Mouse (Mus musculus) stomach, embryonic 15.5 days (tissue): ENCODE data around the gene Prkaca. TPM values are rescaled to one million over a fixed set of nuclear protein-coding genes. Genes with fewer than 3 reads are reported as not detected.
"Not testable (repeated sequence)": the region's sequence is repeated elsewhere in the genome, so short reads cannot be mapped to it uniquely, and the experiment has no call there.

ENCODE experiments used
- ATAC-seq: fragments of 200-750 bp; cut with Nextera tagmentation; 2 replicates; pipeline ENCODE4 v1.8.0; 2017; ENCODE audit warnings: low read depth, moderate number of reproducible peaks, moderate TSS enrichment; ENCODE audit not compliant: insufficient read depth, low FRiP score
- H3K27ac ChIP-seq: fragments of 300-500 bp; sonication (generic); 2 replicates; pipeline ENCODE4 v1.5.1; 2015; ENCODE audit warnings: mild to moderate bottlenecking, inconsistent platforms
- H3K27me3 ChIP-seq: fragments of 300-500 bp; sonication (generic); replicated peaks from 2 replicates; pipeline ENCODE4 v1.6.1; 2015; ENCODE audit warnings: inconsistent platforms
- H3K36me3 ChIP-seq: fragments of 300-500 bp; sonication (generic); 2 replicates; pipeline ENCODE4 v1.6.1; 2015; ENCODE audit warnings: inconsistent platforms
- H3K4me1 ChIP-seq: fragments of 300-500 bp; sonication (generic); 2 replicates; pipeline ENCODE4 v1.6.1; 2015; ENCODE audit warnings: inconsistent platforms
- H3K4me2 ChIP-seq: fragments of 300-500 bp; sonication (generic); 2 replicates; pipeline ENCODE4 v1.6.1; 2015; ENCODE audit warnings: mild to moderate bottlenecking, inconsistent platforms
- H3K4me3 ChIP-seq: fragments of 300-500 bp; sonication (generic); replicated peaks from 2 replicates; pipeline ENCODE4 v1.5.1; 2015; ENCODE audit warnings: inconsistent platforms
- H3K9ac ChIP-seq: fragments of 300-500 bp; sonication (generic); 2 replicates; pipeline ENCODE4 v1.6.1; 2015; ENCODE audit warnings: inconsistent platforms
- H3K9me3 ChIP-seq: fragments of 300-500 bp; sonication (generic); 2 replicates; pipeline ENCODE4 v1.6.1; 2016; ENCODE audit warnings: inconsistent platforms
- WGBS: fragments of 180-500 bp; shearing (Covaris S2); methylation state at CpG from one replicate; pipeline ENCODE4 v1.1.7; 2015; 5-methylcytosine and 5-hydroxymethylcytosine counted together
- polyA plus RNA-seq: library from polyadenylated mRNA; unstranded; fragments of >200 nt; fragmentation: Nextera tagmentation; extraction: Ambion mirVana; gene quantifications from 2 replicates; pipeline ENCODE4 v1.2.1, GENCODE M21; 2015

Gene Prkaca
- polyA plus RNA-seq, 1 experiment from 2014 or later: 113 TPM

DNA sequence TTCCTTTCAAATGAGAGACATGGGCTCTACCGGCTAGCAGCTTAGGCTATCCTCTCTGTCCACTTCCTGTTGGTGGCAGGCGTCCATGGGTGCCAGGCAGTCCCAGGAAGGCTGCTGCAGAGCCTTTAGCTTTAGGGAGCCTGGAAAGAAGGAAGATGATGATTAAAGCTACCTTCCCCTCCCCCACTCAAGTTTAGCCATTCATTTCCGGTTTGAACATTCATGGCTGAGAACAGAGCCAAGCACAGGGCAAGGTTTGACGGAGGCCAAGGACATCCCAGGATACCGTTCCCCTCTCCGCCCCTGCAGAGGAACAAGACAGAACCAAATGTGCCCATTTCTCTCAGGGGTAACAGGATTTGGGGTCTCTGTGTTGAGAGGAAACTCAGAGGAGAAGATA, 4.9 kb downstream of the Prkaca start:
- no peak for ATAC-seq
- 46% methylated on average over 6 of the region's 6 CpGs for WGBS
- Histone ChIP-seq H3K27ac (0 out of 2 replicates have a peak overlapping the region, but pooled peaks have one; percentile 31), H3K9ac (no peak overlapping the region), H3K9me3 (no peaks in the 10 kb centered on the region), H3K4me2 (peak overlapping the region; percentile 16; the same call in 1 of the 2 replicates), H3K27me3 (no peaks in the 10 kb centered on the region), H3K4me1 (peaks cover 35% of the 10 kb centered on the region), H3K36me3 (peaks cover 19% of the 10 kb centered on the region), H3K4me3 (no peak overlapping the region)

DNA sequence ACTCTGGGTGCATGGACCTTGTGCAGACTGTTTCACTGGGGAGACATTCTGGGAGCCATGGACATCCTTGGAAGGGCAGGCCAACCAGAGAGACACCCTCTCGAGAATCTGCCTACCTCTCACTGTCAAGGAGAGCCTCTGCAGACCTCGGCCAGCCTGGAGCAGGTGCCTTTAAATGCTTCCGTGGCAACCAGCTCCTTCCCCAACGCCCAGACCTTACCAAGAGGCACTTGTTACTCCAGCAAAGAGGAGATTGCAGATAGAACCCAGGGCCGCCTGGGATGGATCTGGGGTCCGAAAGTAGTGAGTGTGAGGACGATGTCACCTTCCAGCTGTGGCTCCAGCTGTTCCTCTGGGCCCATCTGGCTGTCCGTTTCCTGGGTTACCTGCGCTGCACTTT, 5.4 kb downstream of the Prkaca start:
- Histone ChIP-seq H3K36me3 (peaks cover 25% of the 10 kb centered on the region), H3K4me1 (peaks cover 35% of the 10 kb centered on the region), H3K4me3 (no peak overlapping the region), H3K9ac (no peak overlapping the region), H3K27me3 (no peaks in the 10 kb centered on the region), H3K9me3 (no peaks in the 10 kb centered on the region), H3K27ac (no peak overlapping the region), H3K4me2 (no peak overlapping the region)
- ATAC-seq: no peak
- WGBS: 67% methylated on average over 9 of the region's 9 CpGs

DNA sequence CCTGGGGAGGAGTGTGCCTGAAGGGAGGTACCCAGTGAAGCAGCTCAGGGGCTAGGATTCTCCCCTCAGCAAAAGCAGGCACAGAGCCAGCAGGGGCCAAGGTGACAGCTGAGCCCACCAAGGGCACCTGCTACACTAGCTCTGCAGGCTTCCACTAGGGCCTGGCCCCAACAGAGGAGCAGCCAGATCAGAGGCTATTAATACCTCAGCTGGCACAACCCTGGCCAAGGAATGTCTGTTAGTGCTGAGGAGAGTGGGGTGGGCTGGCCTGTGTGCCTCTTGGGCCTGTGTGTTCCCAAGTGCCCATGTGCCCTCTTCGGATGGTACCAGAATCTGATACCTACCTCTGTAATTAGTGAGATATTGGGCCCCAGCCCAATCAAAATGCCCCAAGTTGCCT, 7.5 kb downstream of the Prkaca start:
- H3K4me2 ChIP-seq: no peak overlapping the region
- no peak overlapping the region for H3K4me3 ChIP-seq
- H3K27me3 ChIP-seq: no peaks in the 10 kb centered on the region
- no peak for ATAC-seq
- 80% methylated on average over 1 of the region's 1 CpGs for WGBS
- no peak overlapping the region for H3K9ac ChIP-seq
- H3K4me1 ChIP-seq: peaks cover 23% of the 10 kb centered on the region
- peaks cover 36% of the 10 kb centered on the region for H3K36me3 ChIP-seq
- no peak overlapping the region for H3K27ac ChIP-seq
- H3K9me3 ChIP-seq: no peaks in the 10 kb centered on the region

DNA sequence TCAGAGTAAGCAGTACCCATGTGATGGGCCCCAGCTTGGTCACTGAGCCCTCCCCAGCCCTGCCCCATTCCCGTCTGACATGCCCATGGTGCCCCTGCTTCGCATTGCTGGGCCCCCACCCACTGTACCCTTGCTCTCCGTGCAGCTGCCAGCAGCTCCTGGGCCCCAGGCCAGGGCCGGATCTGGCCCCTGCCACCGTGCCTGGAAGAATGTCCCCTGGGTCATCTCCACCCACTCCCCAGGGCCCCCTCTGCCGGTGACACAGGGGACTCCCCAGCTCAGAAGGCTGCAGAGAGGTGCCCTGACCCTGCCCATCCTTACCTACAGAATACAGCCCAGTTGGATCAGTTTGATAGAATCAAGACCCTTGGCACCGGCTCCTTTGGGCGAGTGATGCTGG, 8.1 kb downstream of the Prkaca start:
- WGBS: 87% methylated on average over 8 of the region's 8 CpGs
- H3K4me2 ChIP-seq: no peak overlapping the region
- peaks cover 36% of the 10 kb centered on the region for H3K36me3 ChIP-seq
- H3K9ac ChIP-seq: no peak overlapping the region
- ATAC-seq: no peak
- peaks cover 23% of the 10 kb centered on the region for H3K4me1 ChIP-seq
- no peaks in the 10 kb centered on the region for H3K9me3 ChIP-seq
- no peak overlapping the region for H3K27ac ChIP-seq
- no peak overlapping the region for H3K4me3 ChIP-seq
- H3K27me3 ChIP-seq: no peaks in the 10 kb centered on the region

DNA sequence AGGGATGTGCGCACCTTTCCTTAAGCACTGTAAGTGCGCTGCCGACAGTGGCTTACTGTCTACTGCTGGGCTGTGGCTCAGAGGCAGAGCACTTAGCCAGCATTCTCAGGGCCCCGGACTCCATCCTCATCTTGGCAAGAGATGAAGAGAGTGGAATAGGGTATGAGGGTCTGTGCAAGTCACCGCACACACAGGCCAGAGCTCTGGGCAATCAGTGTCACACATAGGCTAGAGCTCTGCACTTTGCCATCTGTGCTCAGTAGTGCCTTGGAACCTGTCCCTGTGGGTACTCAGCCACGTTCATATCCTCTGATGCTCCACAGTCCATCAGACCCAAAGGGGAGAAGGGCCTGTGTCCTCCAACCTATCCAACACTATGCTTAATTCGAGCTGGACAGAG, 8.7 kb downstream of the Prkaca start:
- Histone ChIP-seq H3K27ac (no peak overlapping the region), H3K9ac (no peak overlapping the region), H3K36me3 (peaks cover 39% of the 10 kb centered on the region), H3K4me1 (peaks cover 19% of the 10 kb centered on the region), H3K4me2 (no peak overlapping the region), H3K27me3 (no peaks in the 10 kb centered on the region), H3K9me3 (no peaks in the 10 kb centered on the region), H3K4me3 (no peak overlapping the region)
- 96% methylated on average over 7 of the region's 7 CpGs for WGBS
- ATAC-seq: no peak

DNA sequence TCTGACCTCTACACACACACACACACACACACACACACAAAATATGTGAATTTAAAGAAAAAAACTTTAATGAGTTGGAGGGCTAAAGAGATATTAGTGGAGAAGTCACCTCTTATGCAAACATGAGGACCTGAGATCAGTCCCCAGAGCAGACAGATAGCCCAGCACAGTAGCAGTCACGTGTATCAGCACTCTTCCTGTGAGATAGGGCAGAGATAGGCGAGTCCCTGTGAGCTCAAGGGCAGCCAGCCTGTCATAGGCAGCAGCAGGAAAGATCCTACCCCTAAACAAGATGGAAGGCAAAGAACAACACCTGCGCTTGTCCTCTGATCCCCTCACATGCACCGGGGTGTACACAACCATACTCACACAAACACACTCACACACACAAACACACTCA, 9.7 kb downstream of the Prkaca start:
- Histone ChIP-seq H3K4me1 (peaks cover 10% of the 10 kb centered on the region; the same call in 1 of the 2 replicates), H3K27me3 (no peaks in the 10 kb centered on the region), H3K27ac (no peak overlapping the region), H3K36me3 (peaks cover 46% of the 10 kb centered on the region), H3K4me3 (no peak overlapping the region), H3K9me3 (no peaks in the 10 kb centered on the region), H3K4me2 (no peak overlapping the region), H3K9ac (no peak overlapping the region)
- WGBS: 71% methylated on average over 4 of the region's 4 CpGs
- no peak; the same call in 1 of the 2 replicates for ATAC-seq

DNA sequence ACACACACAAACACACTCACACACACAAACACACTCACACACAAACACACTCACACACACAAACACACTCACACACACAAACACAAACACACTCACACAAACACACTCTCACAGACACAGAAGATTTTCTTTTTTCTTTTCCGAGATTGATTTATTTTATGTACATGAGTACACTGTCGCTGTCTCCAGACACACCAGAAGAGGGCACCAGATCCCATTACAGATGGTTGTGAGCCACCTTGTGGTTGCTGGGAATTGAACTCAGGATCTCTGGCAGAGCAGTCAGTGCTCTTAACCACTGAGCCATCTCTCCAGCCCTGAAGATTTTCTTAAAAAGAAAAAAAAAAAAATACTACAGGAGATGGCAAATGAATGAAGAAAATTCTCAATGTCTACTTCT, 10.4 kb downstream of the Prkaca start:
- H3K36me3 ChIP-seq: peaks cover 51% of the 10 kb centered on the region
- H3K9me3 ChIP-seq, ATAC-seq, H3K9ac ChIP-seq, H3K27me3 ChIP-seq, H3K4me2 ChIP-seq, H3K27ac ChIP-seq, H3K4me1 ChIP-seq, H3K4me3 ChIP-seq: not testable (repeated sequence)
- WGBS: 98% methylated on average over 2 of the region's 2 CpGs

DNA sequence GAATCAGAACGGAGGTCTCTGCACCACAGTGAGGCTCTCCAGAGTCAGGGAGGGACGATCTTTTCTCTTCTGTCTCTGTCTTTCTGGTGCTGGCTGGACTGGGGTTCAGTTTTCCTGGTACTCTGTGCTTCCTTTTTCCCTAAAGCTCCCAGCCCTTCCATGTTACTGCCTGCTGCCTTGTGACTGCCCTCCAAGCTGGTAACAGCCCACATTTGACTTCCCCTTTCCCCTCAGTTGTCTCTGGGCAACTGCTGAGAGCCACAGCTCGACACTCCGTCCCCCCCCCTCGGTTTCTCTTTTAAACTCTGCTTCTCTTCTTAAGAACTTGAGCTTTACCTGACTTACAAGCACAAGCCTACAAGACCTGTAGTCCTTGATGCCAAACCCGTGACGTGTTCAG, 16.4 kb downstream of the Prkaca start:
- WGBS: 86% methylated on average over 7 of the region's 7 CpGs
- Histone ChIP-seq H3K4me1 (no peaks in the 10 kb centered on the region), H3K27me3 (no peaks in the 10 kb centered on the region), H3K4me3 (no peak overlapping the region), H3K9me3 (no peaks in the 10 kb centered on the region), H3K27ac (no peak overlapping the region), H3K4me2 (no peak overlapping the region), H3K9ac (no peak overlapping the region), H3K36me3 (peaks cover 54% of the 10 kb centered on the region)
- ATAC-seq: no peak

DNA sequence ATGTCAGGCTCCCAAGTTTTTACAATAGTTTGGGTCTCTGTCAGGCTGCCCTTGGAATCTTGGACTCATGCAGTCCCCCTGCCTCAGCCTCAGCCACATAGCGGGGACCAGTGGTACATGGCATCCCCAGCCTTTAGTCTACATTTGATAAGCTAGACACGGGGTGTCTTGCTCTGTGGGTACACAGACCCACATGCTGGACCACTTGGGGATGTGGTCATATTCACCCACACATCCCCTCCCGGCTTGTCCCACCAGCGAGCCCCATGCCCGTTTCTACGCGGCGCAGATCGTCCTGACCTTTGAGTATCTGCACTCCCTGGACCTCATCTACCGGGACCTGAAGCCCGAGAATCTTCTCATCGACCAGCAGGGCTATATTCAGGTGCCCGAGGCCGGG, 17.4 kb downstream of the Prkaca start:
- Histone ChIP-seq H3K27me3 (no peaks in the 10 kb centered on the region), H3K9me3 (no peaks in the 10 kb centered on the region), H3K4me3 (no peak overlapping the region), H3K27ac (no peak overlapping the region), H3K4me1 (no peaks in the 10 kb centered on the region), H3K9ac (no peak overlapping the region), H3K4me2 (no peak overlapping the region), H3K36me3 (peaks cover 47% of the 10 kb centered on the region)
- ATAC-seq: no peak
- WGBS: 95% methylated on average over 14 of the region's 14 CpGs

DNA sequence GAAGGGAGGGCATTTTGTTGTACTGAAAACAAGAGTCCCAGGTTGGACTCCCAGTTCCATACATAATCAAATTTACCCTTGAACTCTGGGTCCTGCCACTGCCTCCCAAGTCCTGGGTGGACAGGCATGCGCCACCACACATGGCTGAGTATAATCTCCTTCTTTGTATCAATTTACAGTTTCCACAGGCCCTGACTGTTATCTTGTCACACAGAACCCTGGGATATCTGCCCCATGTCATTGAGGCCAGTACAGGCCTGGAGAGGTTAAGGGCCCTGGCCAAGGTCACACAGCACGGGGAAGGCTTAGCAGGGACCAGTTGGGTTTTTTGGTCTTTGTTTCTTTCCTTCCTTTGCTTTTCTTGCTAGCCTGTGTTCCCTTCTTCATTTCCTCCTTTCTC, 19.7 kb downstream of the Prkaca start:
- no peak for ATAC-seq
- Histone ChIP-seq H3K36me3 (peaks cover 37% of the 10 kb centered on the region), H3K4me1 (no peaks in the 10 kb centered on the region; the same call in 1 of the 2 replicates), H3K27ac (no peak overlapping the region), H3K9ac (no peak overlapping the region), H3K4me2 (no peak overlapping the region), H3K4me3 (no peak overlapping the region), H3K9me3 (no peaks in the 10 kb centered on the region), H3K27me3 (no peaks in the 10 kb centered on the region)
- 78% methylated on average over 2 of the region's 2 CpGs for WGBS

DNA sequence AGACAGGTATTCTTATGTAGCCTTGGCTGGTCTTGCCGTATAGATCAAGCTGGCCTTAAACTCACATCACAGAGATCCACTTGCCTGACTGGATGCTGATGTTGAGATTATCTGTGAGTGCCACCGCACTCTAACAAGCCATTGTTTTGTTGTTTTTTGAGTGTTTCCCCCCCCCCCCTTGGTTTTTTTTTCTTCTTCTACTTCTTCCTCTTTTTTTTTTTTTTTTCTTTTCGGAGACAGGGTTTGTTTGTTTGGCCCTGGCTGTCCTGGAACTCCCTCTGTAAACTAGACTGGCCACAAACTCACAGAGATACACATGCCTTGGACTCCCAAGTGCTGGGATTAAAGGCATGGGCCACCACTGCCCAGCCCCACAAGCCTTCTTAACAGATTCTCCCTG, 21.2 kb downstream of the Prkaca start:
- Histone ChIP-seq H3K4me2 (no peak overlapping the region), H3K27me3 (no peaks in the 10 kb centered on the region), H3K4me1 (peaks cover 4% of the 10 kb centered on the region), H3K27ac (no peak overlapping the region), H3K9me3 (no peaks in the 10 kb centered on the region), H3K4me3 (no peak overlapping the region), H3K9ac (no peak overlapping the region), H3K36me3 (peaks cover 25% of the 10 kb centered on the region)
- ATAC-seq: no peak
- 74% methylated on average over 3 of the region's 3 CpGs for WGBS

DNA sequence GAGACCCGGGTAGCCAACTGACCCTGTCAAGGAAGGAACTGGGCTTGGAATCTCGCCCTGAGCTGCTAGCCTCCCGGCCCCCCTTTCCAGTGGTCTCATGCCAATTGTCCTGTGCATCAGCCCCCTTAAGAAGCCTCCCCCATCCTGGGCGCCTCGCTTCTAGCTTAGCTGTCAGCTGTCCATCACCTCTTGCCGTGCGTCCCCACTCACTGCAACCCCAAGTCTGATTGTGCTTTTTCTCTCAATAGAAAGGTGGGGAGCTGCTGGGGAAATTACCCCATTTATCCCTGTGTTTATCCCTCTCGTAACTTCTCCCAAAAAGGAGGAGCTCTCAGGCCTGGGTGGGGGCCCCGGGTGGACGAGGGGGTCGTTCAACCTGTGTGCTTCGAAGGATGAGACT, 23.2 kb downstream of the Prkaca start:
- Histone ChIP-seq H3K27ac (peak overlapping the region; percentile 98; the same call in 1 of the 2 replicates), H3K4me1 (peaks cover 15% of the 10 kb centered on the region), H3K27me3 (no peaks in the 10 kb centered on the region), H3K4me3 (peak overlapping the region; percentile 84), H3K9me3 (no peaks in the 10 kb centered on the region), H3K36me3 (peaks cover 16% of the 10 kb centered on the region), H3K4me2 (peak overlapping the region; percentile 91), H3K9ac (no peak overlapping the region; the same call in 1 of the 2 replicates)
- ATAC-seq: no peak
- WGBS: 20% methylated on average over 12 of the region's 12 CpGs
